Mouse (Mus musculus) CH12.LX (cell line): ENCODE data around the gene Pskh1.

Experiments
- CTCF ChIP-seq, 2 experiments: IDR thresholded peaks in 1 of 2; conservative IDR thresholded peaks in 1 of 2; 2 replicates each; pipeline ENCODE4 v1.5.1; 2011 to 2012; ENCODE audit warnings: low read depth in 2 of 2, low read length in 2 of 2, improper control_type of control experiment in 1 of 2, inconsistent platforms in 1 of 2, mild to moderate bottlenecking in 1 of 2, moderate library complexity in 1 of 2
- PAX5 ChIP-seq: IDR thresholded peaks from 2 replicates; pipeline ENCODE4 v1.6.1; 2012; ENCODE audit warnings: low read length, inconsistent platforms, mixed read lengths

DNA sequence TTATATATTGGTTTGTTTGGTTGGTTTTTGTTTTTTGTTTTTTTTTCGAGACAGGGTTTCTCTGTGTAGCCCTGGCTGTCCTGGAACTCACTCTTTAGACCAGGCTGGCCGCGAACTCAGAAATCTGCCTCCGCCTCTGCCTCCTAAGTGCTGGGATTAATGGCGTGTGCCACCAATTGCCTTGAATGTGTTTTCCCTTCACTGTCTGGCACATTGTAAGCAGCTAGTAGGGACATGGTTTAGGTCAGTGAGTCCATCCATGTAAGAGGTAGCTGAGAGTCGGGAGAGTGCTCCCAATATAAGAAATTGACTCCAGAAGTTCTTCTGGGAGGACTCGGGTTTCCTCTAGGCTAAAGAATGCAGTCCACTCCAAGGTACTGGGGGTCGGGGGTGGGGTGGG lies 45.9 kb upstream of the Pskh1 start:
- TF ChIP-seq CTCF (conservative IDR thresholded peaks at IDR 0.05 in 1 of 2, IDR thresholded peaks at IDR 0.05 in 1 of 2; ENCODE audit: low read depth in 2 of 2, low read length in 2 of 2), result no peak
- no peak for TF ChIP-seq PAX5
